In the genomic region with DNA sequence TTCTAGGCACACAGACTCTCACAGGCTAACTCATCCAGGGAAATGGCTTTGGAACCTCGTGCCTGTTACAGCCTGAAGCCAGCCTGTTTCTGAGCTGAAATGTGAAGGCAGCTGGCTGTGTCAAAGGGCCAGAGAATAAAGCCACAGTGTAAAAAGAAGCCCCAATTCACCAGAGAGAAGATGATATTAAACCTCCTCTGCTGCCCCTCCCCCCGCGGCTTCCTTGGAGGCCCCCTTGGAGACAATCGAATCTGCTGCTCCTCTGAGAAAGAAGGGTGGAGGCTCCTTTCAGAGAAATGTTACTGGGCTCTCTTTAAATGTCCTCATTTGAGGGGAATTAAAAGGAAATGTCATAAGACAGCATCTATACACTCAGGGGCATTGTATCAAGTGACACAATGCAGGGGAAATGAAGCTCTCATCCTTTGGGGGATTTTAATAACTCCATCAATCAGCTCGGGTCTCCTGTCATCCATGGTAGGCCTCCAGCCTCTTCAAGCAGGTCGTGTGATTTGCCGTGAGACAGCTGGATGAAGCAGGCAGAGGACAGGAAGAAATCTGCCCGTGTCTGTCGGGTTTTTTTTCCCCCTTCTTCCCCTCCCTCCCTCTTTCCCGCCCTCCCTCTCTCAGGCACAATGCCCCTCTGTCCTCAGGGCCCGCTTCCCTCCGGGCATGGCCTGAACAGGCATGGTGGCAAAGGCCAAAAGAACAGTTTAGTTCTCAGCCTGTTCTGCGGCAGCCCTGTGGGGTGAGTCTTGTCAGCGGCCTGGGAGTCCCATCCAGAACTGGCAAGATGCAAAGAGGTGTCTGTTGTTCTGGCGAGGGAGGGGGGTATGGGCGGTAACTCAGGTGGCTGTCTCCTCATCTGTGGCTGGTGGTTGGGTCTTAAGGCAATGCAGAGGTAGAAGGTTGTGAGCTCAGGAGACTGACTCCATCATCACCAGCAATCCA, we compare ENCODE assay signal across 7 mouse cellular contexts.
A peak's percentile ranks its signal among the peaks of the same experiment; 100 is the strongest.
DNase-seq lines count a peak whose midpoint lies in the region; ATAC-seq and TF ChIP-seq lines count a peak whose summit lies in the region.

No protein-coding gene starts in this region.

- no peak overlapping the region for H3K27ac ChIP-seq in lung, embryonic 14.5 days (ENCODE audit: low read depth)
- H3K27ac ChIP-seq in hindbrain, embryonic 10.5 days = peak overlapping the region; percentile 86

- no peak for TF ChIP-seq CTCF in lung, embryonic 14.5 days (IDR thresholded peaks at IDR 0.05; ENCODE audit: low read depth)

- H3K4me1 ChIP-seq in lung, embryonic 14.5 days (ENCODE audit: insufficient read depth) = peaks cover 7% of the 10 kb centered on the region; the same call in 1 of the 2 replicates
- peaks cover 56% of the 10 kb centered on the region for H3K4me1 ChIP-seq in hindbrain, embryonic 10.5 days (replicated peaks)

- 25% methylated on average over 16 of the region's 16 CpGs for WGBS in lung, embryonic 14.5 days
- WGBS in hindbrain, embryonic 10.5 days = 16% methylated on average over 16 of the region's 16 CpGs

- no peak overlapping the region for H3K4me2 ChIP-seq in lung, embryonic 14.5 days

- DNase-seq in lung, embryonic 14.5 days = peak; percentile 33
- no peak for DNase-seq in lung, postnatal 25 days (ENCODE audit: low spot score)
- peak; percentile 70 for DNase-seq in embryo, embryonic 11 days
- DNase-seq in hindbrain, embryonic 10.5 days (ENCODE audit: low spot score) = peak; percentile 64
- DNase-seq in naive thymus-derived CD4-positive, alpha-beta T cell, adult 2 months (ENCODE audit: low read depth) = peak; percentile 71
- DNase-seq in ovary, adult 18-20 months (ENCODE audit: low spot score) = no peak
- no peak for DNase-seq in kidney, postnatal 14 days

- no peak overlapping the region; the same call in 1 of the 2 replicates for H3K9ac ChIP-seq in lung, embryonic 14.5 days

- 0 out of 2 replicates have a peak, but pooled peaks have one; percentile 21 for ATAC-seq in lung, embryonic 14.5 days (ENCODE audit: insufficient read depth)

- no peak overlapping the region for H3K4me3 ChIP-seq in lung, embryonic 14.5 days (ENCODE audit: low read depth, low read length)
- 0 out of 2 replicates have a peak overlapping the region, but pooled peaks have one; percentile 3 for H3K4me3 ChIP-seq in hindbrain, embryonic 10.5 days

- H3K36me3 ChIP-seq in lung, embryonic 14.5 days (ENCODE audit: insufficient read depth) = no peaks in the 10 kb centered on the region
- no peaks in the 10 kb centered on the region for H3K36me3 ChIP-seq in hindbrain, embryonic 10.5 days

- no peaks in the 10 kb centered on the region for H3K27me3 ChIP-seq in lung, embryonic 14.5 days (ENCODE audit: insufficient read depth, low read length)
- peaks cover 18% of the 10 kb centered on the region for H3K27me3 ChIP-seq in hindbrain, embryonic 10.5 days (ENCODE audit: insufficient read depth, poor library complexity, severe bottlenecking)

- no peaks in the 10 kb centered on the region for H3K9me3 ChIP-seq in lung, embryonic 14.5 days (ENCODE audit: low read depth, low read length)
- no peaks in the 10 kb centered on the region for H3K9me3 ChIP-seq in hindbrain, embryonic 10.5 days

Comparison
In these comparisons a context has a peak if more than half of its experiments do, and no peak if none do; other contexts are left out.
1. DNase-seq: peak in lung, embryonic 14.5 days (single experiment), embryo, embryonic 11 days (single experiment), hindbrain, embryonic 10.5 days (single experiment) and naive thymus-derived CD4-positive, alpha-beta T cell, adult 2 months (single experiment); none in lung, postnatal 25 days (single experiment), ovary, adult 18-20 months (single experiment) and kidney, postnatal 14 days (single experiment).